Mouse (Mus musculus) testis, postnatal 14 days (tissue): ENCODE results near the gene Kdm1a.

Experiments used
- DNase-seq: peaks from one replicate; pipeline ENCODE4 v3.0.0; 2021; ENCODE audit warnings: low spot score

Gene Kdm1a

GRCm38 (mm10) chr4:136524309-136524708, 78.2 kb downstream of the Kdm1a start:
- DNase-seq = no peak

GRCm38 (mm10) chr4:136521898-136522297, 80.6 kb downstream of the Kdm1a start:
- no peak for DNase-seq

- no peak for DNase-seq
These were observed 82.7 kb downstream of the Kdm1a start for GRCm38 (mm10) chr4:136519866-136520265.

GRCm38 (mm10) chr4:136518576-136518975, 83.9 kb downstream of the Kdm1a start:
- no peak for DNase-seq

GRCm38 (mm10) chr4:136518141-136518540, 84.4 kb downstream of the Kdm1a start:
- no peak for DNase-seq

- DNase-seq = no peak
These were observed 89.6 kb downstream of the Kdm1a start for GRCm38 (mm10) chr4:136512905-136513304.

GRCm38 (mm10) chr4:136511708-136512107, 90.8 kb downstream of the Kdm1a start:
- no peak for DNase-seq

- DNase-seq = no peak
These were observed 92.7 kb downstream of the Kdm1a start for GRCm38 (mm10) chr4:136509857-136510256.

- DNase-seq = no peak
These were observed 96.9 kb downstream of the Kdm1a start for GRCm38 (mm10) chr4:136505426-136506215.
